Mouse (Mus musculus): ENCODE results near the gene Ift81.
"Not testable (repeated sequence)": the region's sequence is repeated elsewhere in the genome, so short reads cannot be mapped to it uniquely, and the experiment has no call there.

Gene Ift81

GRCm38 (mm10) chr5:122613908-122614732 is at the start of gene Ift81:
Gene Ift81 (minus strand): TSS chr5:122614518.
- peak; percentile 98 for DNase-seq

GRCm38 (mm10) chr5:122662501-122662900 is 48.2 kb upstream of the Ift81 start:
- DNase-seq = no peak

- DNase-seq = no peak
Measured at GRCm38 (mm10) chr5:122656808-122657207, 42.5 kb upstream of the Ift81 start.

- no peak for DNase-seq
Measured at GRCm38 (mm10) chr5:122654268-122654573, 39.9 kb upstream of the Ift81 start.

- peak; percentile 46 for DNase-seq
Measured at GRCm38 (mm10) chr5:122653446-122654267, 39.3 kb upstream of the Ift81 start.

GRCm38 (mm10) chr5:122653112-122653445 is 38.8 kb upstream of the Ift81 start:
- no peak for DNase-seq

GRCm38 (mm10) chr5:122652506-122652905 is 38.2 kb upstream of the Ift81 start:
- no peak for DNase-seq

- DNase-seq = no peak
Measured at GRCm38 (mm10) chr5:122650100-122650499, 35.8 kb upstream of the Ift81 start.

GRCm38 (mm10) chr5:122649264-122649663 is 34.9 kb upstream of the Ift81 start:
- DNase-seq = no peak

- not testable (repeated sequence) for DNase-seq
Measured at GRCm38 (mm10) chr5:122647952-122648374, 33.6 kb upstream of the Ift81 start.

- no peak for DNase-seq
Measured at GRCm38 (mm10) chr5:122647256-122647924, 33.1 kb upstream of the Ift81 start.

- no peak for DNase-seq
Measured at GRCm38 (mm10) chr5:122646050-122646449, 31.7 kb upstream of the Ift81 start.

GRCm38 (mm10) chr5:122645290-122645689 is 31.0 kb upstream of the Ift81 start:
- DNase-seq = no peak

- DNase-seq = peak; percentile 42
Measured at GRCm38 (mm10) chr5:122644111-122644607, 29.8 kb upstream of the Ift81 start.

- DNase-seq = peak; percentile 67
Measured at GRCm38 (mm10) chr5:122643701-122644100, 29.4 kb upstream of the Ift81 start, which contains the start of gene P2rx7. Gene P2rx7 (plus strand): TSS chr5:122643911.

- no peak for DNase-seq
Measured at GRCm38 (mm10) chr5:122639986-122640385, 25.7 kb upstream of the Ift81 start.

- no peak for DNase-seq
Measured at GRCm38 (mm10) chr5:122639517-122639916, 25.2 kb upstream of the Ift81 start.

GRCm38 (mm10) chr5:122638296-122638695 is 24.0 kb upstream of the Ift81 start:
- DNase-seq = no peak

- no peak for DNase-seq
Measured at GRCm38 (mm10) chr5:122636958-122637357, 22.6 kb upstream of the Ift81 start.

- DNase-seq = peak; percentile 36
Measured at GRCm38 (mm10) chr5:122636308-122636707, 22.0 kb upstream of the Ift81 start.

- DNase-seq = no peak
Measured at GRCm38 (mm10) chr5:122635228-122635627, 20.9 kb upstream of the Ift81 start.

GRCm38 (mm10) chr5:122627243-122627642 is 12.9 kb upstream of the Ift81 start:
- peak; percentile 95 for DNase-seq

GRCm38 (mm10) chr5:122625565-122626252 is 11.4 kb upstream of the Ift81 start:
- DNase-seq = no peak

Data from kidney, postnatal 10 days (tissue).